Mouse (Mus musculus) CH12.LX (cell line): ENCODE results near the gene Slc30a2.

Source experiments
- CTCF ChIP-seq, 2 experiments: IDR thresholded peaks in 1 of 2; conservative IDR thresholded peaks in 1 of 2; 2 replicates each; pipeline ENCODE4 v1.5.1; 2011 to 2012; ENCODE audit warnings: low read depth in 2 of 2, low read length in 2 of 2, improper control_type of control experiment in 1 of 2, inconsistent platforms in 1 of 2, mild to moderate bottlenecking in 1 of 2, moderate library complexity in 1 of 2
- E2F4 ChIP-seq: IDR thresholded peaks from 2 replicates; pipeline ENCODE4 v1.6.1; 2011; ENCODE audit warnings: low read depth, low read length, improper control_type of control experiment; ENCODE audit not compliant: insufficient replicate concordance
- IRF4 ChIP-seq: IDR thresholded peaks from 2 replicates; pipeline ENCODE4 v1.6.1; 2014; ENCODE audit warnings: low read depth, mild to moderate bottlenecking, inconsistent platforms, low read length, improper control_type of control experiment
- JUN ChIP-seq: IDR thresholded peaks from 2 replicates; pipeline ENCODE4 v1.6.1; 2011; ENCODE audit warnings: low read depth, mild to moderate bottlenecking, low read length, improper control_type of control experiment, moderate library complexity; ENCODE audit not compliant: insufficient read depth
- POLR2A ChIP-seq: IDR thresholded peaks from 2 replicates; pipeline ENCODE4 v1.6.1; 2011; ENCODE audit warnings: low read depth, mild to moderate bottlenecking, improper control_type of control experiment, low read length
- POLR2AphosphoS2 ChIP-seq: IDR thresholded peaks from 2 replicates; pipeline ENCODE4 v1.6.1; 2011; ENCODE audit warnings: low read depth, low read length, improper control_type of control experiment
- SIN3A ChIP-seq: IDR thresholded peaks from 2 replicates; pipeline ENCODE4 v1.6.1; 2012; ENCODE audit warnings: low read length, improper control_type of control experiment, inconsistent platforms
- SMC3 ChIP-seq: IDR thresholded peaks from 2 replicates; pipeline ENCODE4 v1.6.1; 2011; ENCODE audit warnings: low read depth, low read length, improper control_type of control experiment
- TCF12 ChIP-seq: IDR thresholded peaks from 2 replicates; pipeline ENCODE4 v1.6.1; 2014; ENCODE audit warnings: low read depth, mild to moderate bottlenecking, inconsistent platforms, low read length, improper control_type of control experiment
- ZNF384 ChIP-seq: IDR thresholded peaks from 2 replicates; pipeline ENCODE4 v1.6.1; 2012; ENCODE audit warnings: low read depth, low read length, improper control_type of control experiment, inconsistent platforms

- TF ChIP-seq E2F4 (no peak), CTCF (conservative IDR thresholded peaks at IDR 0.05 in 1 of 2, IDR thresholded peaks at IDR 0.05 in 1 of 2; ENCODE audit: low read depth in 2 of 2, low read length in 2 of 2) (no peak), ZNF384 (no peak), POLR2AphosphoS2 (no peak), POLR2A (no peak), JUN (no peak), SIN3A (no peak), TCF12 (no peak), SMC3 (no peak), IRF4 (no peak)
Observed at GRCm38 (mm10) chr4:134402571-134403262, 59.7 kb downstream of the Slc30a2 start.
